Mouse (Mus musculus): ENCODE data around the gene Galnt16. TPM values are rescaled to one million over a fixed set of nuclear protein-coding genes. Genes with fewer than 3 reads are reported as not detected.

Gene Galnt16
- polyA plus RNA-seq, 1 experiment from 2014 or later = 19.9 TPM

DNA sequence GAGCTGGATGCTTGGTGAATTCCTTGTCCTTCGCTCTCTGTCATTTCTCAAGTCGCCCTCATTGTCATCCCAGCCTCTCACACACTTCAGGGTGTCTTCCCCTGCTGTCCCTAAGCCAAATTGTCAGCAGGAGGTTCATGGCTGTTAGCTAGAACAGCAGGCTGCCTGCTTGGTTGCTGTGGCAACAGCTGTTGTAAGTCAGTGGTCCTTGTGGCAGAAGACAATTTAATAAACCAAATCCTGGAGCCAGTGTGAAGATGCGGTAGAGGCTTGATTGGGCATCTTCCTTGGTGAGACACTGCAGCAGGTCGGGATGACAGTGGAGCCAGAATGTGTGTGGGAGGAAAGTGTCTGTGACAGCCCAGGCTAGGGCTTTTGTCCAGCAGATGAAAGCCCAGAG lies 27.2 kb downstream of the Galnt16 start:
- no peak for DNase-seq (ENCODE audit: low spot score)
- Histone ChIP-seq H3K36me3 (ENCODE audit: control insufficient read depth, insufficient read depth, low read length) (no peaks in the 10 kb centered on the region), H3K9me3 (ENCODE audit: control insufficient read depth, low read length) (no peaks in the 10 kb centered on the region), H3K27ac (ENCODE audit: low read depth, low read length) (peak overlapping the region; percentile 25; the same call in 1 of the 2 replicates), H3K4me2 (ENCODE audit: low read depth, low read length, severe bottlenecking) (no peak overlapping the region), H3K4me1 (replicated peaks; ENCODE audit: control insufficient read depth, insufficient read depth, low read length) (0 out of 2 replicates have a peak, but pooled peaks cover 3% of the 10 kb centered on the region), H3K4me3 (ENCODE audit: low read depth, low read length) (no peak overlapping the region), H3K27me3 (ENCODE audit: control insufficient read depth, insufficient read depth, low read length) (no peaks in the 10 kb centered on the region), H3K9ac (ENCODE audit: low read length) (no peak overlapping the region)
- 8% methylated on average over 4 of the region's 4 CpGs for WGBS
- no peak for ATAC-seq (replicated peaks; ENCODE audit: low FRiP score)

DNA sequence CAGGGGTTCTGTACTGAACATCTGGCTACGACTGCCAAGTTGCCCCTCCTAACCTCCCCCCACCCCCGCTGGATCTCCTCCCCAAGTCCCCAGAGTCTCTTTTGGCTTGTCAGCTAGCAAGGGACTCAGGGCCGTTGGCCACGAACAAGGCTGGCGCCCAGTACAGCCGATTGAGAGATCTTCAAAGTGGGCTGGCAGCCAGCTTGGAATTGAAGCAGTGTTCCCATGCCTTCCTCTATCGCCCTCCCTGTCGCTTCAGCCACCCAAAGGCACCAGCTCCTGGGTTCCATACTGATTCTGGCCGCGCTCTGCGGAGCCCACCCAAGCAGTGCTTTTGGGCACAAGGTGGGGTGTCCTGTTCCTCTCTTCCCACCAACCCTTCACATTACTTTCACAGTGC lies 31.6 kb downstream of the Galnt16 start:
- Histone ChIP-seq H3K4me3 (ENCODE audit: low read depth, low read length) (no peak overlapping the region), H3K9ac (ENCODE audit: low read length) (no peak overlapping the region), H3K36me3 (ENCODE audit: control insufficient read depth, insufficient read depth, low read length) (no peaks in the 10 kb centered on the region), H3K27me3 (ENCODE audit: control insufficient read depth, insufficient read depth, low read length) (no peaks in the 10 kb centered on the region), H3K4me1 (replicated peaks; ENCODE audit: control insufficient read depth, insufficient read depth, low read length) (0 out of 2 replicates have a peak, but pooled peaks cover 3% of the 10 kb centered on the region), H3K4me2 (ENCODE audit: low read depth, low read length, severe bottlenecking) (no peak overlapping the region), H3K9me3 (ENCODE audit: control insufficient read depth, low read length) (no peaks in the 10 kb centered on the region), H3K27ac (ENCODE audit: low read depth, low read length) (no peak overlapping the region)
- ATAC-seq (replicated peaks; ENCODE audit: low FRiP score) (no peak), DNase-seq (ENCODE audit: low spot score) (no peak)
- 75% methylated on average over 11 of the region's 11 CpGs for WGBS

DNA sequence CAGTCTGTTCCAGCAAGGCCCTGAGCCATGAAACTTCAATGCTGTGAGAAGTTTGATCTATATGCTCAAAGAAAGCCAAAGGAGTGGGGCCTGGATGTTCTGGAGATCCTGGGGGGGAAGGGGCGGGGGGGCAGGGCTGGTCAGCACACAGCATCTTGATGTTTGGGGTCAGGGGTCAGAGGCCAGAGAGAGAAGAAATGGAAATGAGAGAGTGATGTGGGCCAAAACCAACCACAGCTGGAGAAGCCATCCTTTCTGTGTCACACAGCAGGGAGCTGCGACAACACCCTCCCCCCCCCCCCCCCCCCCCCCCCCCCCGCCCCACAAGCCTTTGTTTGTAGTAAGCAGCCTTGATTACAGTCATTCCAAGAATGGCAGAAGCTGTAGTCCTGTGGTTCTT lies 35.1 kb downstream of the Galnt16 start:
- H3K4me2 ChIP-seq (ENCODE audit: low read depth, low read length, severe bottlenecking) = no peak overlapping the region
- WGBS = 13% methylated on average over 1 of the region's 3 CpGs

DNA sequence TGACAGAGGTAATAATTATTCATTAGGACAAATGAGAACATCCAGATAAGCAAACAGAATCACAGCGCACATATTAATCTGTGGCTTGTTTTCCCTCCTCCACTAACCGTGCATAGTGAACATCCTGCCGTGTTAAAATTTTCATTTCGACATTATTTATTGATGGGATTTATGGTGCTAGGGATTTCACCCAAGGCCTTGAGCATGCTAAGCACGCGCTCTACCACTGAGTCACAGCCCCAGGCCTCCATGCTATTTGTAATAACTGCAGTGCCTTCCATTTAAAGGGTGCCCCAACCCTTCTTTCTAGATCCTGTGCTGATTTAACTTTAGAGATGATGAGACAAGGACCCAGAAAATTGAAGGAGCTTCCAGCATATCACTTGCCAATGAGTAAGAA lies 36.2 kb downstream of the Galnt16 start:
- 94% methylated on average over 6 of the region's 6 CpGs for WGBS
- Histone ChIP-seq H3K4me2 (ENCODE audit: low read depth, low read length, severe bottlenecking) (no peak overlapping the region), H3K9me3 (ENCODE audit: control insufficient read depth, low read length) (no peaks in the 10 kb centered on the region), H3K36me3 (ENCODE audit: control insufficient read depth, insufficient read depth, low read length) (no peaks in the 10 kb centered on the region), H3K4me1 (replicated peaks; ENCODE audit: control insufficient read depth, insufficient read depth, low read length) (no peaks in the 10 kb centered on the region), H3K27ac (ENCODE audit: low read depth, low read length) (no peak overlapping the region), H3K4me3 (ENCODE audit: low read depth, low read length) (no peak overlapping the region), H3K9ac (ENCODE audit: low read length) (no peak overlapping the region), H3K27me3 (ENCODE audit: control insufficient read depth, insufficient read depth, low read length) (no peaks in the 10 kb centered on the region)
- no peak for ATAC-seq (replicated peaks; ENCODE audit: low FRiP score)
- DNase-seq (ENCODE audit: low spot score) = no peak

More for the DNA sequence above, 35.1 kb downstream of the Galnt16 start:
- Histone ChIP-seq H3K4me3 (ENCODE audit: low read depth, low read length) (no peak overlapping the region), H3K9ac (ENCODE audit: low read length) (no peak overlapping the region), H3K36me3 (ENCODE audit: control insufficient read depth, insufficient read depth, low read length) (no peaks in the 10 kb centered on the region), H3K27me3 (ENCODE audit: control insufficient read depth, insufficient read depth, low read length) (no peaks in the 10 kb centered on the region), H3K4me1 (replicated peaks; ENCODE audit: control insufficient read depth, insufficient read depth, low read length) (no peaks in the 10 kb centered on the region), H3K9me3 (ENCODE audit: control insufficient read depth, low read length) (no peaks in the 10 kb centered on the region), H3K27ac (ENCODE audit: low read depth, low read length) (no peak overlapping the region)
- DNase-seq (ENCODE audit: low spot score) = no peak
- no peak for ATAC-seq (replicated peaks; ENCODE audit: low FRiP score)

DNA sequence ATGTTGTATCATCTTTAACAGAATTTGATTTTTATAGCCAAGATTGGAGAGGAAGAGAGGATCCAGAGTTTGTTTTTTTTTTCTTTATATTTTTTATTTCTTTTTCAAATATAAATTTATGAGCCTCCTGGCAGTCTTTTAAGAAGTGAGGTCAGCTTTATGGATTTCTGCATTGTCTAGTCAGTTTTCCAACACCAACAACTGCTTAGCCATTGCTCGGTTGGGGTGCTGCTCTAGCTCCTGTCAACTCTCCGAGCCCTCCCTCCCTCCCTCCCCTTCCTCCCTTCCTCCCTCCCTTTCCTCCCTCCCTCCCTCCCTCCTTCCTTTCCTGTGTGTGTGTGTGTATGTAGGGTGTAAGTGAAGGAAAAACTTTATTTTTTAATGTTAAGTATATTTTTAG lies 43.8 kb downstream of the Galnt16 start:
- Histone ChIP-seq H3K36me3 (ENCODE audit: control insufficient read depth, insufficient read depth, low read length) (no peaks in the 10 kb centered on the region), H3K4me3 (ENCODE audit: low read depth, low read length) (no peak overlapping the region), H3K9ac (ENCODE audit: low read length) (no peak overlapping the region), H3K27me3 (ENCODE audit: control insufficient read depth, insufficient read depth, low read length) (no peaks in the 10 kb centered on the region), H3K27ac (ENCODE audit: low read depth, low read length) (no peak overlapping the region), H3K4me1 (replicated peaks; ENCODE audit: control insufficient read depth, insufficient read depth, low read length) (no peaks in the 10 kb centered on the region), H3K4me2 (ENCODE audit: low read depth, low read length, severe bottlenecking) (no peak overlapping the region), H3K9me3 (ENCODE audit: control insufficient read depth, low read length) (no peaks in the 10 kb centered on the region)
- no peak for ATAC-seq (replicated peaks; ENCODE audit: low FRiP score)
- 32% methylated on average over 2 of the region's 2 CpGs for WGBS
- DNase-seq (ENCODE audit: low spot score) = no peak

DNA sequence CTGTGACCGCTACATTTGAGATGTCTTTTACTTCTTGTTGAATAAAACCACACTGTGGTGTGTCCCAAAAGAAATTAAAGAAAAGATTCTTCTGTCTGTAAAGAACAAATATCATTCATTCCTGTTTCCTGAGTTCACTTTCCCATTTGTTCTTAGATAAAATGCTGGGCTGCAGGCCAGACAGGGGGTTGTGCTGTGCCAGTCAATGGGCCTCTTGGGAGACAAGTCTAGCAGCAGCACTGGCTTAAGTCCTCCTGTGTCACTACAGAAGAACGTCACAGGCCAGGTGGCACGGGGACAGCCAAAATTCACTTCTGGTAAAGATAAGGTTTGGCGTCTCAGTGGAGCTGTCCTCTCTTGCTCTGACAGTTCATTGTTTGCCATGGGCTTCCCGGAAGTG lies 44.7 kb downstream of the Galnt16 start:
- Histone ChIP-seq H3K9me3 (ENCODE audit: control insufficient read depth, low read length) (no peaks in the 10 kb centered on the region), H3K4me3 (ENCODE audit: low read depth, low read length) (no peak overlapping the region), H3K36me3 (ENCODE audit: control insufficient read depth, insufficient read depth, low read length) (no peaks in the 10 kb centered on the region), H3K27ac (ENCODE audit: low read depth, low read length) (no peak overlapping the region), H3K4me2 (ENCODE audit: low read depth, low read length, severe bottlenecking) (no peak overlapping the region), H3K27me3 (ENCODE audit: control insufficient read depth, insufficient read depth, low read length) (no peaks in the 10 kb centered on the region), H3K9ac (ENCODE audit: low read length) (no peak overlapping the region), H3K4me1 (replicated peaks; ENCODE audit: control insufficient read depth, insufficient read depth, low read length) (peaks cover 4% of the 10 kb centered on the region; the same call in 1 of the 2 replicates)
- DNase-seq (ENCODE audit: low spot score) (no peak), ATAC-seq (replicated peaks; ENCODE audit: low FRiP score) (no peak)
- 81% methylated on average over 5 of the region's 5 CpGs for WGBS

DNA sequence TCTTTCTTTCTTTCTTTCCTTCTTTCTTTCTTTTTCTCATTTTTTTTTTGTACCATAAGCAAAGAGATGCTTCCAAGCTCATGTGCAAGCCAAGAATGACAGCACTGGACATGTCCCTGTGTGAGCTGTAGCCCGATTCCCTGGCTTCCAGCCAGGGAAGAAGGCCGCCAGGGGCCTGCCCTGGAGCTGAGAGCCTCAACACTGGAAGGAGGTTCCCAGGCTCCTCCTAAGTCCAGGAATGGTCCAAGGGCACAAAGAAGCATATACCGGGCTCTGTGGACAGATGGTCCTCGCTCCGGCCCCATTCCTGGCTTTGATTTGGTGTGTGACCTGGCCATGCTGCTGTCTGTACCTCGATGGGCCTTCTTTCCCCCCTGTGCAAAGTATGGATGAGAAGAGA lies 46.9 kb downstream of the Galnt16 start:
- no peak for ATAC-seq (replicated peaks; ENCODE audit: low FRiP score)
- Histone ChIP-seq H3K4me1 (replicated peaks; ENCODE audit: control insufficient read depth, insufficient read depth, low read length) (peaks cover 4% of the 10 kb centered on the region; the same call in 1 of the 2 replicates), H3K4me2 (ENCODE audit: low read depth, low read length, severe bottlenecking) (no peak overlapping the region), H3K36me3 (ENCODE audit: control insufficient read depth, insufficient read depth, low read length) (no peaks in the 10 kb centered on the region), H3K9me3 (ENCODE audit: control insufficient read depth, low read length) (no peaks in the 10 kb centered on the region), H3K4me3 (ENCODE audit: low read depth, low read length) (no peak overlapping the region), H3K27me3 (ENCODE audit: control insufficient read depth, insufficient read depth, low read length) (no peaks in the 10 kb centered on the region), H3K27ac (ENCODE audit: low read depth, low read length) (no peak overlapping the region), H3K9ac (ENCODE audit: low read length) (no peak overlapping the region)
- DNase-seq (ENCODE audit: low spot score) = no peak
- WGBS = 83% methylated on average over 6 of the region's 6 CpGs

DNA sequence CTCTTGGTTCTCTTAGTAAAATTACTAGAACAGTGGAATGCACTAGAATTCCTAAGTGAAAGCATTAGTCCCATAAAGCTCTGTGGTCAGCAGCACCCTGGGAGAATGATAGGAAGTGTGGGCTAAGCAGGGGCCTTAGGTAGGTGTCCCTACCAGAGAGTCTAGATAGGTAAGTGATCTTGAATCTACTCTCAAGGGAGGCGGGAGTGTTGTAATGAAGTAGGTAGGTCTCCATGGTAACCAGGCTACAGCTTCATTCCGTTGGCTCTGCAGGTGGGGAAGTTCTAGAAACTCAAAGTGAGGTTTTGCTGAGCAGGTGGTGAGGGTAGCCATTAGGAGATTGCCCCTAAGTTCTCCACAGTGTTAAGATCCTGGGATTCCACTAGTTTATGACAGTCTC lies 47.7 kb downstream of the Galnt16 start:
- no peak overlapping the region for H3K4me3 ChIP-seq (ENCODE audit: low read depth, low read length)
- WGBS = 62% methylated on average over 2 of the region's 2 CpGs
- peaks cover 4% of the 10 kb centered on the region; the same call in 1 of the 2 replicates for H3K4me1 ChIP-seq (replicated peaks; ENCODE audit: control insufficient read depth, insufficient read depth, low read length)
- H3K9me3 ChIP-seq (ENCODE audit: control insufficient read depth, low read length) = no peaks in the 10 kb centered on the region
- no peaks in the 10 kb centered on the region for H3K27me3 ChIP-seq (ENCODE audit: control insufficient read depth, insufficient read depth, low read length)
- H3K27ac ChIP-seq (ENCODE audit: low read depth, low read length) = no peak overlapping the region
- DNase-seq (ENCODE audit: low spot score) (no peak), ATAC-seq (replicated peaks; ENCODE audit: low FRiP score) (no peak)
- H3K4me2 ChIP-seq (ENCODE audit: low read depth, low read length, severe bottlenecking) = no peak overlapping the region
- no peaks in the 10 kb centered on the region for H3K36me3 ChIP-seq (ENCODE audit: control insufficient read depth, insufficient read depth, low read length)
- no peak overlapping the region for H3K9ac ChIP-seq (ENCODE audit: low read length)

DNA sequence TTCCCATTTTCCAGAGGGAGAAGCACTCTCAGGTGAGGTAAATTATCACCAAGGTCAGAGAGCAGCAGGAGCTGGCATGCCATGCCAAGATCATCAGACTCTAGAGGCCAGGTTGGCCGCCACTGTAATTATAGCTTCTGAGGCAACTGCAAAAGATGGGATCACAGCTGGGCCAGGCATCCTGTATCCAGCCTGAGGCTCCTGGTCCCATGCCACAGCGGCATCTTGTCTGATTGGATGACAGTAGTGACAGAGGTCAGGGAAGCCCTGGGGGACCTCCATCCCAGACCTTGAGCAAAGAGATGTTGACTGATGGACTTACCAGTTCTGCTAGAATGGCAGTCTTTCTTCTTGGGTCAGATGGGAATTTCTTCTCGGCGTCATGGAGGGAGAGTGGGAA lies 48.4 kb downstream of the Galnt16 start:
- Histone ChIP-seq H3K9ac (ENCODE audit: low read length) (no peak overlapping the region), H3K4me2 (ENCODE audit: low read depth, low read length, severe bottlenecking) (no peak overlapping the region), H3K27me3 (ENCODE audit: control insufficient read depth, insufficient read depth, low read length) (no peaks in the 10 kb centered on the region), H3K4me3 (ENCODE audit: low read depth, low read length) (no peak overlapping the region), H3K36me3 (ENCODE audit: control insufficient read depth, insufficient read depth, low read length) (no peaks in the 10 kb centered on the region), H3K9me3 (ENCODE audit: control insufficient read depth, low read length) (no peaks in the 10 kb centered on the region), H3K27ac (ENCODE audit: low read depth, low read length) (no peak overlapping the region), H3K4me1 (replicated peaks; ENCODE audit: control insufficient read depth, insufficient read depth, low read length) (peaks cover 4% of the 10 kb centered on the region; the same call in 1 of the 2 replicates)
- WGBS = 69% methylated on average over 4 of the region's 4 CpGs
- ATAC-seq (replicated peaks; ENCODE audit: low FRiP score) (no peak), DNase-seq (ENCODE audit: low spot score) (no peak)

Measured in forebrain, embryonic 11.5 days (tissue).